Mouse (Mus musculus): ENCODE data around the gene D630036H23Rik.

D630036H23Rik gene

DNA sequence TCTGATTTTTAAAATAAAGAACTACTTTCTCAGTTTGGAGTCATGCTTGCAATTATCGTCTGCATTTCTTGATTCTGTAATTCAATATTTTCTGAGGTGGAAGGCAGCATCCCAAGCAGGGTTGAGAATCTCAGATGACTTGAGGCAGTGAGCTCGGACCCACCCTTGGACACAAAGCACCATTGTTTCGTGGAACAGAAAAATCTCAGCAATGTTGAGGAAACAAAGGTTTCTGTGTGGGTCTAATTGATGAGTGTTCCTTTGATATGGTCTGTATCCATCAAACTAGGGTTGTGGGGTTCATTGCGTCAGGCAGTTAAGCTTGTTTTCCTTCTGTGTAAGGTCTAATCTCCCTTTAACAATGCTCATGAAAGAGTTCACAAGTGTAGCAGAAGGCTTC is 37.9 kb downstream of the D630036H23Rik start:
- no peaks in the 10 kb centered on the region for H3K27me3 ChIP-seq (ENCODE audit: control insufficient read depth, insufficient read depth, low read length, poor library complexity, severe bottlenecking)
- DNase-seq (ENCODE audit: low read depth, low spot score): no peak
- no peaks in the 10 kb centered on the region for H3K36me3 ChIP-seq (ENCODE audit: control insufficient read depth, insufficient read depth, low read length, poor library complexity, severe bottlenecking)

DNA sequence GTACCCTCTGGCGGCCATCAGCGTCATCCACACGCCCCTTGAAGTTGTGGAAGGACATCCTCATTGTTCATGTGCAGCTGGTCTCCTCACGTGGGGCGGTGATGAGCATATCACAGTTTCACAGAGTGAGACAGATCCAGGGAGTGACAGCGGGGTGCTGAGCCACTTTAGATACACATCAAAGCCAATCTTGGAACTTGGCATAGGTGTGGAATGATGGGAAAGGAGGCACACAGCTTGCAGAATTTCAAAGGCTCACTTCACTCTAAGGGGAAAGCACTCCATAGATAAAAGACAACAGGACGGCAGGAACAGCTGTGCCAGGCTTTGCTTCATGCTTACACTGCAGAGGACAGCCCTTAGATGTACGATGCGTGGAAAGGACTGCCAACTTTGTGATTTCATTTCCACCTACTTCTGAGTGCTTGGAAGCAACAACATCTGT is 48.1 kb downstream of the D630036H23Rik start:
- H3K36me3 ChIP-seq (ENCODE audit: control insufficient read depth, insufficient read depth, low read length, poor library complexity, severe bottlenecking): no peaks in the 10 kb centered on the region
- no peaks in the 10 kb centered on the region for H3K27me3 ChIP-seq (ENCODE audit: control insufficient read depth, insufficient read depth, low read length, poor library complexity, severe bottlenecking)
- DNase-seq (ENCODE audit: low read depth, low spot score): no peak

- Histone ChIP-seq H3K27me3 (ENCODE audit: control insufficient read depth, insufficient read depth, low read length, poor library complexity, severe bottlenecking) (no peaks in the 10 kb centered on the region), H3K36me3 (ENCODE audit: control insufficient read depth, insufficient read depth, low read length, poor library complexity, severe bottlenecking) (no peaks in the 10 kb centered on the region)
- no peak for DNase-seq (ENCODE audit: low read depth, low spot score)
Observed at GRCm38 (mm10) chr12:36332676-36333075, 49.3 kb downstream of the D630036H23Rik start.
